Mouse (Mus musculus) hindbrain, postnatal 0 days (tissue): ENCODE data around the gene Phgr1. TPM values are rescaled to one million over a fixed set of nuclear protein-coding genes. Genes with fewer than 3 reads are reported as not detected.
A peak's percentile ranks its signal among the peaks of the same experiment; 100 is the strongest.

Source experiments
- ATAC-seq: fragments of 200-750 bp; cut with Nextera tagmentation; 2 replicates; pipeline ENCODE4 v1.8.0; 2017; ENCODE audit warnings: mild to moderate bottlenecking, moderate TSS enrichment, moderate library complexity
- DNase-seq: peaks from one replicate; pipeline ENCODE4 v3.0.0-alpha.2; 2015; ENCODE audit warnings: low spot score
- H3K27ac ChIP-seq: fragments of 300-500 bp; sonication (generic); 2 replicates; pipeline ENCODE4 v1.5.1; 2014; ENCODE audit warnings: mild to moderate bottlenecking
- H3K27me3 ChIP-seq: fragments of 300-500 bp; sonication (generic); 2 replicates; pipeline ENCODE4 v1.6.1; 2014; ENCODE audit warnings: low read length, mixed read lengths; ENCODE audit not compliant: insufficient read depth
- H3K36me3 ChIP-seq: fragments of 300-500 bp; sonication (generic); 2 replicates; pipeline ENCODE4 v1.6.1; 2014; ENCODE audit warnings: low read length, mixed read lengths; ENCODE audit not compliant: insufficient read depth
- H3K4me1 ChIP-seq: fragments of 300-500 bp; sonication (generic); 2 replicates; pipeline ENCODE4 v1.6.1; 2014; ENCODE audit warnings: antibody characterized with exemption, low read length, mixed read lengths; ENCODE audit not compliant: insufficient read depth
- H3K4me2 ChIP-seq: fragments of 300-500 bp; sonication (generic); 2 replicates; pipeline ENCODE4 v1.6.1; 2014; ENCODE audit warnings: low read depth, mild to moderate bottlenecking, low read length, moderate library complexity, mixed read lengths
- H3K4me3 ChIP-seq: fragments of 300-500 bp; sonication (generic); 2 replicates; pipeline ENCODE4 v1.5.1; 2014; ENCODE audit warnings: low read length
- H3K9ac ChIP-seq: fragments of 300-500 bp; sonication (generic); replicated peaks from 2 replicates; pipeline ENCODE4 v1.6.1; 2014; ENCODE audit warnings: mild to moderate bottlenecking, low read length, moderate library complexity, mixed read lengths
- H3K9me3 ChIP-seq: fragments of 300-500 bp; sonication (generic); 2 replicates; pipeline ENCODE4 v1.6.1; 2016; ENCODE audit warnings: low read length, mixed read lengths
- CTCF ChIP-seq: IDR thresholded peaks from 2 replicates; pipeline ENCODE4 v1.5.1; 2016; ENCODE audit warnings: antibody characterized with exemption, control low read depth, low read depth
- WGBS: fragments of 180-500 bp; shearing (Covaris S2); extraction: QIAGEN DNeasy Blood & Tissue Kit; methylation state at CpG from one replicate; pipeline ENCODE4 v1.1.7; 2014; 5-methylcytosine and 5-hydroxymethylcytosine counted together
- polyA plus RNA-seq: library from polyadenylated mRNA; unstranded; fragments of >200 nt; fragmentation: Nextera tagmentation; extraction: Ambion mirVana; gene quantifications from 2 replicates; pipeline ENCODE4 v1.2.1, GENCODE M21; 2015
- total RNA-seq: library from RNA; depleted of rRNA; stranded (reverse); fragments of >200 nt; gene quantifications from 2 replicates; pipeline ENCODE4 v1.2.3, GENCODE M21; 2014

Gene Phgr1
- total and polyA plus RNA-seq, 2 experiments from 2014 or later = not detected

DNA sequence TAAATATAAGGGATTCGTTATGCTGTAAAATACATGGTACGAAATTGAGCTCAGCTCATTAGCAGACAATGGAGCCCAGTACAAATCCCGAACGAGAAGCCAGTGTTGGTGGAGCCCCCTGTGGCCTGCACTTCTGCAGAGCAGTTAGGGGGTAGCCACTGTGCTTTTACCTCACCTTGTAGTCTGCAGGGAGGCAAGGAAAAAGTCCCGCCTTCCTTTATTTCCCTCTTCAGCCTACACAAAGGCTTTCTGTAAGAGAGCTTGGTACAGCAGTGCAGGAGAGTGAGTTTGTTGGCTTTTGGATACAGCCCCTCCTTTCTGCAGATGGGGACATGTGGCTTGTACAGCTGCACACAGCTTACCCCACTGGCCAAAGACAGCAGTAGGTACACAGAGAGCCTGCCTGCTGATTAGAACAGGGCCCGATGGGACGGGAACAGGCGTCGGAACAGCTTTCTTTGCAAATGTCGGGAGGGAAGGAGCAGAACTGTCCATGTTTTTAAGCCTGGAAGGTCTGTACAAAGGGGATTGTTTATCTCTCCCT, 23.2 kb upstream of the Phgr1 start:
- H3K4me1 ChIP-seq = peaks cover 20% of the 10 kb centered on the region
- H3K27ac ChIP-seq = no peak overlapping the region
- 19% methylated on average over 10 of the region's 10 CpGs for WGBS

DNA sequence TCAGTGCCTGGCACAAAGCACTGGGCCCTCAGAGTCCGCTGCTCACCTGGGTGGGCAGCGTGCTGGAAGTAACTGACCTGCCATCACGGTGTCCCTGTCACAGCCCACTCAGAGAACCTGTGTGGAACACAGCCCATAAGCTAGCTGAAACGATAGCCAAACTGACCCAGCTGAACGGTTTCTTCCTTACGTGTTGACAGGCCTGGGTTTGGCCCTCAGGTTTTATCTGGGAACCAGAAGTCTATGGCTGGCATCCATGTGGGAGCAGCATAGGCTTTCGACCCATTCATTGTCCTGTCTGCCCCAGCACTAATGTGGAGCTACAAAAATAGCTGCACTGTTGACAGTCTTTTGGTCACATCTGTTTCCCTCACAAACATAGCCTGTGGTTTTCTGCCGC, 22.1 kb upstream of the Phgr1 start:
- no peak for DNase-seq
- WGBS = 54% methylated on average over 8 of the region's 8 CpGs
- Histone ChIP-seq H3K4me2 (no peak overlapping the region), H3K27ac (no peak overlapping the region), H3K4me1 (peaks cover 17% of the 10 kb centered on the region), H3K4me3 (no peak overlapping the region), H3K36me3 (no peaks in the 10 kb centered on the region), H3K9me3 (no peaks in the 10 kb centered on the region), H3K27me3 (no peaks in the 10 kb centered on the region), H3K9ac (no peak overlapping the region)
- no peak for TF ChIP-seq CTCF
- ATAC-seq = no peak

More for the DNA sequence above, 23.2 kb upstream of the Phgr1 start:
- Histone ChIP-seq H3K36me3 (no peaks in the 10 kb centered on the region), H3K4me3 (no peak overlapping the region), H3K27me3 (no peaks in the 10 kb centered on the region), H3K9me3 (no peaks in the 10 kb centered on the region), H3K4me2 (0 out of 2 replicates have a peak overlapping the region, but pooled peaks have one; percentile 2), H3K9ac (no peak overlapping the region)
- ATAC-seq = no peak
- no peak for DNase-seq
- no peak for TF ChIP-seq CTCF

DNA sequence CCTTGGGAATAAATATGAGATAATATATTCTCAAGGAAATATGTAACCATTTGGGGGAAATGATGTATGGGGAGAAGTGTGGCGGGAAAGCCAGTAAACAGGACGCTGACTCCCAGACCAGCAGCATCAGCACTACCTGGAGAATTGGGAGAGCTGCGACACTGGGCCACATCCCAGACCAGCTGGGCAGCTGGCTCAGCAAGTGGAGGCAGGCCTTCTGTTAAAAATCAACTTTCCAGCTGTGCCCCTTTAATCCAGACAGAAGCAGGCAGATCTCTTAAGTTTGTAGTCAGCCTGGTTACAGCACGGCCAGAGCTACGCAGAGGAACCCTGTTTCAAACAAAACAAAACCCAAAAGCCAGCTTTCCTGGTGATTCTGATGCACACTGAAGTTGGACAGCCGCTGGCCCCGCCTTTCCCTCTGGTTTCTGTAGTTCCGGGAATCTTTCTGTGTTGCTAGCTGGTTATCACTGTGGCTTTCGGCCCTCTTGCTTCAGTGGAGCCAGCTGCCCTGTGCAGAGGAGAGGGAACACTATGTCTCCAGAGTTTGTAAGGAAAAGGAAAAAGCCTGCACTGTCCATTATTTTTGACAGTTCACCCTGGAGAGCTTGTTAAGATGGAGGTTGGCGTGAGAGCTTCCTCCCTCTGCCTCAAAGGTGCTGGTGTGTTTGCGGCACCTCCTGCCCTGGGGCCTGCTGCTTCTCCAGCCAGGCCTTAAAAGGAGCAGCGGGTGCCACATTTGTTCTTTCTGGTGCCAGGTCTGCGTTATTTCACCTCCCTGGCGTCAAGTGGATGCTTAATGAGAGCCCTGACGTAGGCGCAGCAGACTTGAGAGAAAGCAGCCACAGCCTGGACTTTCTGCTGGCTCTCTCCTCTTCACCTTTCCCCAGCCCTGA, 20.4 kb upstream of the Phgr1 start:
- Histone ChIP-seq H3K4me1 (peaks cover 13% of the 10 kb centered on the region), H3K9ac (no peak overlapping the region), H3K4me3 (no peak overlapping the region), H3K9me3 (no peaks in the 10 kb centered on the region), H3K36me3 (no peaks in the 10 kb centered on the region), H3K27ac (no peak overlapping the region), H3K4me2 (no peak overlapping the region), H3K27me3 (no peaks in the 10 kb centered on the region)
- no peak for DNase-seq
- ATAC-seq = no peak
- no peak for TF ChIP-seq CTCF
- 56% methylated on average over 16 of the region's 16 CpGs for WGBS

GRCm38 (mm10) chr2:118752792-118753108, 19.8 kb upstream of the Phgr1 start:
- WGBS = 71% methylated on average over 4 of the region's 4 CpGs
- H3K9ac ChIP-seq = no peak overlapping the region
- no peaks in the 10 kb centered on the region for H3K9me3 ChIP-seq
- no peaks in the 10 kb centered on the region for H3K27me3 ChIP-seq
- no peak overlapping the region for H3K4me3 ChIP-seq
- peaks cover 7% of the 10 kb centered on the region; the same call in 1 of the 2 replicates for H3K4me1 ChIP-seq
- DNase-seq = no peak
- no peaks in the 10 kb centered on the region for H3K36me3 ChIP-seq
- no peak for TF ChIP-seq CTCF
- H3K4me2 ChIP-seq = no peak overlapping the region
- H3K27ac ChIP-seq = no peak overlapping the region
- ATAC-seq = no peak

- ATAC-seq = no peak
- no peak for TF ChIP-seq CTCF
Observed at GRCm38 (mm10) chr2:118754143-118754542, 18.4 kb upstream of the Phgr1 start.

DNA sequence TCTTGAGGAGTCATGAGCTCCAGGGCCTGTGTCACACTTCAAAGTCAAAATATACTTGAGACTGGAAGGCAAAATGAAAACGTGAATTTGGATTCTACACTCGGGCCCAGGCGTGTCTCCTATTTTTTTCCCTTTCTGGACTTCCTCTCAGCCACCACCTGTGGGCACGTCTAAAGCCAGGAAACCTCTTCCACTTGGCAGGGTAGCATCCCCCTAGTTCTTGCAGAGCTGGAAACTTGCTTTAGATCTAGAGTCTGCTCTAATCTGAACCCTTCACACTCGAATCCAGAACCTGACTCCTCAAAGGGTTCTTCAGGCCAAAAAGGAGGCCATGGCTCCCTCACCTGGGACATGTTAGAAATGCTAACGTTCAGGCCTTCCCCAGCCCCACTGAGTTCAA, 17.2 kb upstream of the Phgr1 start:
- no peak overlapping the region for H3K9ac ChIP-seq
- H3K9me3 ChIP-seq = no peaks in the 10 kb centered on the region
- no peak for TF ChIP-seq CTCF
- H3K36me3 ChIP-seq = no peaks in the 10 kb centered on the region
- no peaks in the 10 kb centered on the region for H3K27me3 ChIP-seq
- no peak for ATAC-seq
- H3K4me1 ChIP-seq = 0 out of 2 replicates have a peak, but pooled peaks cover 3% of the 10 kb centered on the region
- DNase-seq = no peak
- H3K4me2 ChIP-seq = no peak overlapping the region
- WGBS = 83% methylated on average over 6 of the region's 6 CpGs
- H3K27ac ChIP-seq = no peak overlapping the region
- no peak overlapping the region for H3K4me3 ChIP-seq

More at GRCm38 (mm10) chr2:118754143-118754542, 18.4 kb upstream of the Phgr1 start:
- Histone ChIP-seq H3K9me3 (no peaks in the 10 kb centered on the region), H3K27ac (no peak overlapping the region), H3K9ac (no peak overlapping the region), H3K27me3 (no peaks in the 10 kb centered on the region), H3K4me2 (no peak overlapping the region), H3K4me3 (no peak overlapping the region), H3K4me1 (0 out of 2 replicates have a peak, but pooled peaks cover 5% of the 10 kb centered on the region), H3K36me3 (no peaks in the 10 kb centered on the region)
- WGBS = 92% methylated on average over 5 of the region's 5 CpGs
- DNase-seq = no peak

DNA sequence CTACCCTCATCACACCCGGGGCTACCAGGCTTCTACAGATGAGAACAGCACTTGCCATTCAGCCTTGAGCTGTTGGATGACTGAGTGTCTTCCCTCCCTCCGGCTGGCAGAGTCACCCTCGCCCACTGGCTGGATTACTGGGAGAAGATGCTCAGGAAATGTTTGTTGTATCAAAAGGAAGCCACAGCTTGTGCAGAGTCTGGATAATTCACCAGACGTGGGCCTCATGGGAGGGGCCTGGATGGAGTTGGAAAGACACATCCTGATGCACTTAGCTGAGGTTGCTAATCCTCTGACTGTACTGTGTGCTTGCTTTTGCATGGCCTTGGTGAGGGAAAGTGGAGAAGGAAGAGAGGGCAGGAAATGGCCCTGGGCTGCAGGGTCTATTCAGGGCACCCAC, 16.5 kb upstream of the Phgr1 start:
- no peak for ATAC-seq

More for the DNA sequence above, 16.5 kb upstream of the Phgr1 start:
- Histone ChIP-seq H3K4me1 (peaks cover 7% of the 10 kb centered on the region), H3K27ac (no peak overlapping the region), H3K4me3 (no peak overlapping the region), H3K27me3 (no peaks in the 10 kb centered on the region), H3K9ac (no peak overlapping the region), H3K4me2 (no peak overlapping the region), H3K9me3 (no peaks in the 10 kb centered on the region), H3K36me3 (no peaks in the 10 kb centered on the region)
- no peak for DNase-seq
- 79% methylated on average over 4 of the region's 4 CpGs for WGBS
- no peak for TF ChIP-seq CTCF
